Mouse (Mus musculus): ENCODE measurements around the gene Unkl.

The Unkl gene

GRCm38 (mm10) chr17:25255110-25255509, 66.9 kb downstream of the Unkl start:
- DNase-seq (ENCODE audit: low spot score), result no peak

- DNase-seq (ENCODE audit: low spot score), result peak; percentile 46
Measured at GRCm38 (mm10) chr17:25256140-25256754, 68.0 kb downstream of the Unkl start, which contains the start of gene Baiap3. Baiap3 (minus strand) TSS chr17:25256364.

DNA sequence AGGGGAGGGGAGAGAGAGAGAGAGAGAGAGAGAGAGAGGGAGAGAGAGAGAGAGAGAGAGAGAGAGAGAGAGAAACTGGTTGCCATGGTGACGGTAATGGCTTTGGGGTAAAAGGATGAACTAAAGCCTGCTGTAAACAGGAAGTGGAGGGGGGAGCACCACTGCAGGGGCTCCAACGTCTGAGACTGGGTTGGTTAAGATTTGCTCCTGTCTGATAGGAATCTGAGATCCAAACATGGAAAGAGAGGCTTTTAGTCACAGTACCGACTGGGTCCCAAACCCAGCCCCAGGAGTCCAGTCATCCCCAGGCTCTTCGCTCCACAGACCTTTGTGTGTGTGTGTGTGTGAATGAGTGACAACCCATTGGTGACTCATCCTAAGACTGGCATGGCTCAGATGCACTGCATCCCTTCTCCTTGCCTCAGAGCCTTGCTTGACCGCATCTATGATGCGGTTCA, 69.6 kb downstream of the Unkl start:
- DNase-seq (ENCODE audit: low spot score), result no peak

DNA sequence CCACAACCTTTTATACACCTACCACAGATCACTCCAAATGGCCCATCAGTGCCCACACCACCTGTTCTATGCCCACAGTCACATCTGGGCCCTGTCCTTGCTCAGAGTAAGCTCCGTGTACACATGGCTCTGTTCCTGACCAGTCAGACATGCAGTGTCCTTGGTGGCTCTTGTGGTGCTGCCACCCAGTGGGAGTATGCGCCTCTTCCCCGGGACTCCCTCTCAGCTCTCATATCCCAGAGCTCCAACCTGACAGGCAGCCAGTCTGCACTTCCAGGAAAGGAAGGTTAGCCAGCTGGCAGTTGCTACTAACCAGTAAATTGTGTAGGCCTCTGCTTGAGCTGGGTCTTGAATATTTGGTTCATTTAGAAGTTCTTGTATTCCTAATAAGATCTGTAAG, 76.3 kb downstream of the Unkl start:
- no peak for DNase-seq (ENCODE audit: low spot score)

DNA sequence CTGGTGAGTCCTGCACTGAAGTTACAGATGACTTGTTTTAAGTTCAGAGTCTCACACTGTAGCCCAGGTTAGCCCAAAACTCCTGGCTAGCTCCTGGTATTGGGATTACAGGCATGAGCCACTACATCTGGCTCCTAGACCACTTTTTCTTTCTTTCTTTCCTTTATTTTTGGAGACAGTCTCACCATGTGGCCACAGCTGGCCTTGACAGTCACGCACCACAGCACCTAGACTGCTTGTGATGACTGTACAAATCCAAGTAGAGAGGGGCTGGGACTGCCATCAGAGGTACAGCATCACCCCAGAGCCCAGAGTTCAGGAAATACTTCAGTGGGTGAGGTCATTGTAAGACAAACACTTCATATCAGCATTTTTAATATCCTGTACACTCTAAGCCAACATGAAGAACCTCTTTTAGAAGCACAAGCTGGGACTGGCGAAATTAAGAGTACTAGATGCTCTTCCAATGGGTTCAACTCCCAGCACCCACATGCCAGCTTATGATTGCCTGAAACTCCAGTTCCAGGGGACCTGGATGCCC, 82.7 kb downstream of the Unkl start:
- no peak for DNase-seq (ENCODE audit: low spot score)

- peak; percentile 22 for DNase-seq (ENCODE audit: low spot score)
Measured at GRCm38 (mm10) chr17:25272326-25272725, 84.1 kb downstream of the Unkl start.

DNA sequence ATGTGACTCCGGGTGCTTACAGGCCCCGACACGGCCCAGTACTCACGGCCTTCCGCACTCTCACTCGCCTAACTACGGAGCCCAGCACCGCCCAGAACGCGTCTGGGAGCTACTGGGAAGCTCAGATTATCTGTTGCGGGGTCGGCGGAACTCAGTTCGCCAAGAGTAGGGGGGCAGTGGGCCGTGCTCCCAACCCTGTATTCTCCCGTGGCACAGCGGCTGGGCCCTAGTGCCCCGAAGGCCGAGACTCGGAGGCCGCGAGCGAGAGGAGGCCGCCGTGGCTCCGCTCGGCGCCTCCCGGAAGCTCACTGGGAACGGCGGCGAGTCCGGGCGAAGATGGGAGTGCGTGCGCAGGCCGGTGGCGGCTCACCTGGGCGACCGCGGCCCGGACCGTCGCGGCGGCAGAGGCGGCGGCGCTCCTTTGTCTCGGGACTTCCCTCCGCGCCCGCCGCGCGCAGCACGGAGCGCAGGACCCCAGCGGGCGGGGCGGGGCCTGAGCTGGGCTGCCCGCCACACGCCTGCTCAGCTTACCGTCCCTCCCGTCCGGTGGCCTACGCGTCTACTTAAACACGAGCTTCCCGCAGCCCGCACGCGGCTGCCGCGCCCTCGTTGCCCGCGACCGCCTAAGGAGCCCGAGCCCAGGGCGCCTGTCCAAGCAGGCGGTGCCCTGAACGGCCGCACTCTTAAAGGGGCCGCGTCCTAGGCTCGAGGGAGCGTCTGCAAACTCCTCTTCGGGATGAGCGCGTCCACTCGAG, 84.9 kb downstream of the Unkl start:
- peak; percentile 94 for DNase-seq (ENCODE audit: low spot score)

DNA sequence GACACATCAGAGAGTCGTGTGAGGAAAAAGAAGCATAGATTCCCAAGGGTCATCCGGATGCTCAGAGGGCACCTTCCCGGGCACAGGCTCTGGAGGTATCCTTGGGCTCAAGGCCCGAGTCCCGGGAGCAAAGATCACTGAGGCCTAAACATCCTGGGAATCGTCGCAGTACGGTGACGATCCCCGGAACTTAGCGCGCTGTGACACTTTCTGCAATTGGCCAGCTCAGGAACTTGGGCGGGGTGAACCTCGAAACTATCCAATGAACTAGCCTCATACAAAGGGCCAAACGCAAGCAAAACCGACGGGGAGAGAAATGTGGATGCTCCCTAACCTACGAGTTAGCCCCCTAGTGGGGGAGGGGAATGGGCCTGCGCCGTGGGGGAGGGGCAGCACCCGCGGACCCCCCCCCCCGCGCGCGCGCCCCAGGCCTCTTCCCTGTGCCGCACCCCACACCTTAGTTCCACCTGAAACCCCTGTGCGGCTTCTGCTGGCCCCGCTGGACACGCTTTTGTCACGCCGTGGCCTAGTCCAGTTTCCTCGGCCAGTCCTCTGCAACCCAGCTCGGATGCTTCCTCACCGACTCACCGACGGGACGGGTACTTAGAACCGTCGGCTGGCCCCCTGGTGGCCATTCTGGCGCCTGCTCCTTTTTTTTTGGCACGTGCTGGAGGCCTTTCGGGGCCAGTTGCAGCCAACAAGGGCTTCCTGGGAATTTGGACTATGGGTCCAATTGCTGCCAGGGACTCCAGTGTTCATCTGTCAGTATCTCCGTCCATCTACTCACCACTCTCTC, 85.7 kb downstream of the Unkl start:
- DNase-seq (ENCODE audit: low spot score), result peak; percentile 98

- DNase-seq (ENCODE audit: low spot score), result no peak
Measured at GRCm38 (mm10) chr17:25274571-25275346, 86.6 kb downstream of the Unkl start, which contains the start of gene Ube2i. Ube2i (minus strand) TSS chr17:25274622.

DNA sequence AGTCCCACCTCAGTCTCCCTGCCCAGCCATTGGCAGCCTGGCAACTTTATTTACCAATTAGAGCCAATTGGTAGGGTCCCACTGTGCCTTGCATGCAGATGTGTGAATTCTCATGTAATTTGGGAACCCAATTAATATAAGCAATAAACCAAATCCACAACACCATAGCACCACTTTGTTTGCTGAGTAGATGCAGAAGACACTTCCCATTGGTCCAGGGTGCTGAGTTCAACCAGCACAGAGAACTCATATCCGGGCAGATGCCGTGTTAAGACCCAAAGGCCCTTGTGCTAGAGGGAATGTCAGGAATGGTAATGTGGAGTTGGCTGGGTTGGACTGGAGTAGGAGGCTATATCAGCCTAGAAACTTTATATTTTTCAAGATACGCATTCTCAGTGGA, 87.6 kb downstream of the Unkl start:
- DNase-seq (ENCODE audit: low spot score), result no peak

- DNase-seq (ENCODE audit: low spot score), result peak; percentile 64
Measured at GRCm38 (mm10) chr17:25282133-25282532, 93.9 kb downstream of the Unkl start.

Data from yolk sac, embryonic 10.5 days (tissue).